Comparison of ENCODE assay signal across 8 mouse cellular contexts in the genomic region with DNA sequence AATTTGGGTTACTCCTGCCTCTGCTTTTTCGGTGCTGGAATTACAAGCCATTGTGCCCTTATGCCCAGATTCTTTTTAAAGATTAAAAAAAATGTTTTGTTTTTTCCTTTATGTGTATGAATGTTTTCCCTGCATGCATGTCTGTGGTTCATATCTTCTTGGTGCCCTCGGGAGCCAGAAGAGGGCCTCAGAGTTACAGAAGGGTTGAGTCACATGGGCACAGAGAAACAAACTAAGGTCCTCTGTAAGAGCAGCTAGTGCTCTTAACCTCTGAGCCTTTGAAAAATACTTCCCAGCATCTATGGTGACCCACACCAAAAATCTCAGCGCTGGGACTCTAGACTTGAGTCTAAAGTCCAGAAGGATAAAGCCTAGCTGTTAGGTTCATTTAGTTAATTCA. TPM values are rescaled to one million over a fixed set of nuclear protein-coding genes. Genes with fewer than 3 reads are reported as not detected.
A peak's percentile ranks its signal among the peaks of the same experiment; 100 is the strongest.
DNase-seq lines count a peak whose midpoint lies in the region; ATAC-seq and TF ChIP-seq lines count a peak whose summit lies in the region.

No protein-coding gene starts in this region.

- H3K4me2 ChIP-seq in heart, embryonic 15.5 days: peak overlapping the region; percentile 65
- peak overlapping the region; percentile 62 for H3K4me2 ChIP-seq in stomach, embryonic 15.5 days

- H3K27ac ChIP-seq in heart, embryonic 15.5 days: peak overlapping the region; percentile 87
- H3K27ac ChIP-seq in stomach, embryonic 15.5 days: peak overlapping the region; percentile 89

- H3K4me1 ChIP-seq in G1E (ENCODE audit: insufficient read depth, low read depth, low read length): peaks cover 27% of the 10 kb centered on the region
- peaks cover 12% of the 10 kb centered on the region; the same call in 1 of the 2 replicates for H3K4me1 ChIP-seq in heart, embryonic 15.5 days (replicated peaks)
- H3K4me1 ChIP-seq in stomach, embryonic 15.5 days: peaks cover 3% of the 10 kb centered on the region; the same call in 1 of the 2 replicates

- peaks cover 20% of the 10 kb centered on the region for H3K36me3 ChIP-seq in G1E (replicated peaks)
- H3K36me3 ChIP-seq in heart, embryonic 15.5 days: peaks cover 19% of the 10 kb centered on the region
- peaks cover 18% of the 10 kb centered on the region for H3K36me3 ChIP-seq in stomach, embryonic 15.5 days

- no peak for TF ChIP-seq CTCF in G1E (IDR thresholded peaks at IDR 0.05; ENCODE audit: low read depth, low read length)

- peaks cover 11% of the 10 kb centered on the region for H3K9me3 ChIP-seq in G1E (replicated peaks)
- no peaks in the 10 kb centered on the region for H3K9me3 ChIP-seq in heart, embryonic 15.5 days (replicated peaks)
- no peaks in the 10 kb centered on the region for H3K9me3 ChIP-seq in stomach, embryonic 15.5 days

- no peak for ATAC-seq in cerebellum, adult (ENCODE audit: insufficient number of reproducible peaks, low FRiP score, low TSS enrichment)
- peak; percentile 72; the same call in 1 of the 2 replicates for ATAC-seq in G1E (ENCODE audit: extremely low read depth, insufficient number of reproducible peaks, low FRiP score, poor library complexity, severe bottlenecking)
- ATAC-seq in heart, embryonic 15.5 days (replicated peaks; ENCODE audit: insufficient number of reproducible peaks, insufficient read depth, low FRiP score, low read depth): 0 out of 2 replicates have a peak, but pooled peaks have one; percentile 55
- ATAC-seq in megakaryocyte, adult 5-6 weeks (ENCODE audit: poor library complexity, severe bottlenecking): peak; percentile 52
- ATAC-seq in stomach, embryonic 15.5 days (ENCODE audit: insufficient read depth, low FRiP score, low read depth): no peak

- peak overlapping the region; percentile 60 for H3K9ac ChIP-seq in heart, embryonic 15.5 days
- H3K9ac ChIP-seq in stomach, embryonic 15.5 days: peak overlapping the region; percentile 42; the same call in 1 of the 2 replicates

- peak overlapping the region; percentile 83 for H3K4me3 ChIP-seq in G1E (ENCODE audit: low read depth, low read length)
- H3K4me3 ChIP-seq in heart, embryonic 15.5 days: peak overlapping the region; percentile 62
- peak overlapping the region; percentile 72 for H3K4me3 ChIP-seq in stomach, embryonic 15.5 days (replicated peaks)

- DNase-seq in cerebellum, adult 11-12 months: peak; percentile 45
- peak; percentile 37 for DNase-seq in G1E (ENCODE audit: low spot score)
- DNase-seq in embryo, embryonic 10 days (ENCODE audit: low spot score): peak; percentile 36
- peak; percentile 54 to 77 for DNase-seq in kidney, postnatal 25 days

- WGBS in heart, embryonic 15.5 days: 17% methylated on average over 3 of the region's 3 CpGs
- 14% methylated on average over 3 of the region's 3 CpGs for WGBS in stomach, embryonic 15.5 days

- no peaks in the 10 kb centered on the region for H3K27me3 ChIP-seq in G1E (ENCODE audit: insufficient read depth, low read length)
- no peaks in the 10 kb centered on the region for H3K27me3 ChIP-seq in heart, embryonic 15.5 days
- no peaks in the 10 kb centered on the region for H3K27me3 ChIP-seq in stomach, embryonic 15.5 days (replicated peaks)

RNA-seq across cellular contexts. Expression of gene Exo5, which starts 0.6 kb away (rescaled TPM):
- total RNA-seq in G1E (2014; fragmentation: Nextera tagmentation): 9.2 TPM in 2 replicates
- 12.6 and 14.5 TPM in 2 replicates for total RNA-seq in G1E (2017)
- polyA plus RNA-seq in G1E (2012): 4.7 and 5.5 TPM in 2 replicates
- 9.4 and 13.8 TPM in 2 replicates for polyA plus RNA-seq in heart, embryonic 15.5 days (2015; fragmentation: Nextera tagmentation; extraction: Ambion mirVana)
- total RNA-seq in megakaryocyte, adult 5-6 weeks (2015): 8.4 and 13.8 TPM in 2 replicates
- total RNA-seq in megakaryocyte, adult 5-6 weeks (2017): 13.4 and 20.3 TPM in 2 replicates
- 23.8 and 25.6 TPM in 2 replicates for polyA plus RNA-seq in stomach, embryonic 15.5 days (2015; fragmentation: Nextera tagmentation; extraction: Ambion mirVana)

RNA-seq across cellular contexts. Expression of gene Zfp69, which starts 26.1 kb away (rescaled TPM):
- total RNA-seq in G1E (2014; fragmentation: Nextera tagmentation) (6.6 and 8.1 TPM in 2 replicates), G1E (2017) (3.8 and 4.9 TPM in 2 replicates)
- 1.8 and 2.7 TPM in 2 replicates for polyA plus RNA-seq in G1E (2012)
- polyA plus RNA-seq in heart, embryonic 15.5 days (2015; fragmentation: Nextera tagmentation; extraction: Ambion mirVana): 10.7 and 11.2 TPM in 2 replicates
- 1.0 and 2.3 TPM in 2 replicates for total RNA-seq in megakaryocyte, adult 5-6 weeks (2015)
- 0.85 and 0.92 TPM in 2 replicates for total RNA-seq in megakaryocyte, adult 5-6 weeks (2017)
- polyA plus RNA-seq in stomach, embryonic 15.5 days (2015; fragmentation: Nextera tagmentation; extraction: Ambion mirVana): 6.4 and 8.2 TPM in 2 replicates

Comparison
In these comparisons a context has a peak if more than half of its experiments do, and no peak if none do; other contexts are left out.
1. ATAC-seq: peak in G1E (single experiment), heart, embryonic 15.5 days (single experiment) and megakaryocyte, adult 5-6 weeks (single experiment); none in cerebellum, adult (single experiment) and stomach, embryonic 15.5 days (single experiment).
2. Peak in every context shown above with its lines, with median percentiles within 50 percentile points of each other: DNase-seq and H3K4me3 ChIP-seq.